ENCODE assay signal across 8 mouse cellular contexts in genomic region chrX:99458466-99459200, GRCm38 (mm10). TPM values are rescaled to one million over a fixed set of nuclear protein-coding genes. Genes with fewer than 3 reads are reported as not detected.
DNase-seq lines count a peak whose midpoint lies in the region; ATAC-seq and TF ChIP-seq lines count a peak whose summit lies in the region.

No protein-coding gene starts in this region.

- no peak overlapping the region for H3K9ac ChIP-seq in lung, postnatal 0 days (replicated peaks; ENCODE audit: low read depth)
- H3K9ac ChIP-seq in forebrain, embryonic 16.5 days (replicated peaks; ENCODE audit: low read depth, low read length): no peak overlapping the region
- no peak overlapping the region for H3K9ac ChIP-seq in limb, embryonic 14.5 days (ENCODE audit: low read depth, low read length, severe bottlenecking)
- no peak overlapping the region; the same call in none of the 2 replicates for H3K9ac ChIP-seq in stomach, embryonic 16.5 days (ENCODE audit: low read length)

- ATAC-seq in lung, postnatal 0 days: peak; percentile 60
- peak; percentile 19; the same call in 1 of the 2 replicates for ATAC-seq in forebrain, embryonic 16.5 days
- peak; percentile 83 for ATAC-seq in limb, embryonic 14.5 days (ENCODE audit: low FRiP score, low read depth)
- peak; percentile 66; the same call in 1 of the 2 replicates for ATAC-seq in stomach, embryonic 16.5 days (ENCODE audit: insufficient read depth, low FRiP score)

- no peak for TF ChIP-seq CTCF in lung, postnatal 0 days (IDR thresholded peaks at IDR 0.05)

- TF ChIP-seq POLR2A in limb, embryonic 14.5 days (IDR thresholded peaks at IDR 0.05; ENCODE audit: borderline replicate concordance, extremely low read depth, insufficient read depth, insufficient read length): no peak

- WGBS in lung, postnatal 0 days: 31% methylated on average over 9 of the region's 10 CpGs
- WGBS in forebrain, embryonic 16.5 days: 34% methylated on average over 9 of the region's 10 CpGs
- 48% methylated on average over 7 of the region's 10 CpGs for WGBS in limb, embryonic 14.5 days
- WGBS in stomach, embryonic 16.5 days: 35% methylated on average over 8 of the region's 10 CpGs

- H3K4me2 ChIP-seq in lung, postnatal 0 days (replicated peaks; ENCODE audit: low read depth, low read length): no peak overlapping the region
- no peak overlapping the region for H3K4me2 ChIP-seq in forebrain, embryonic 16.5 days (ENCODE audit: low read length)
- no peak overlapping the region for H3K4me2 ChIP-seq in limb, embryonic 14.5 days (replicated peaks; ENCODE audit: low read depth, low read length, severe bottlenecking)
- H3K4me2 ChIP-seq in stomach, embryonic 16.5 days (ENCODE audit: low read depth, low read length): no peak overlapping the region

- peak; percentile 37 for DNase-seq in lung, postnatal 0 days (ENCODE audit: low spot score)
- no peak for DNase-seq in lung, adult 18-20 months
- peak; percentile 45 for DNase-seq in limb, embryonic 14.5 days (ENCODE audit: low spot score)
- DNase-seq in left cerebral cortex, adult 8-10 months (ENCODE audit: low spot score in 2 of 2): no peak
- DNase-seq in left cerebral cortex, postnatal 14 days (ENCODE audit: low spot score in 2 of 2): no peak
- DNase-seq in adrenal gland, adult 18-20 months (ENCODE audit: low spot score in 2 of 2): no peak

- intact Hi-C loops in left cerebral cortex, postnatal 14 days (cut with DNase I): no loop called here

- H3K27ac ChIP-seq in lung, postnatal 0 days (ENCODE audit: low read length): no peak overlapping the region
- no peak overlapping the region for H3K27ac ChIP-seq in forebrain, embryonic 16.5 days (ENCODE audit: low read length)
- no peak overlapping the region for H3K27ac ChIP-seq in limb, embryonic 14.5 days (replicated peaks; ENCODE audit: low read depth, low read length)
- H3K27ac ChIP-seq in stomach, embryonic 16.5 days (ENCODE audit: low read length): peak overlapping the region; percentile 24

- no peak for TF ChIP-seq EP300 in lung, postnatal 0 days (IDR thresholded peaks at IDR 0.05)

- no peaks in the 10 kb centered on the region for H3K27me3 ChIP-seq in lung, postnatal 0 days (replicated peaks; ENCODE audit: insufficient read depth, low read length)
- no peaks in the 10 kb centered on the region; the same call in 1 of the 2 replicates for H3K27me3 ChIP-seq in forebrain, embryonic 16.5 days (replicated peaks; ENCODE audit: control insufficient read depth, insufficient read depth, low read length)
- H3K27me3 ChIP-seq in limb, embryonic 14.5 days (ENCODE audit: control insufficient read depth, insufficient read depth, low read length): no peaks in the 10 kb centered on the region
- H3K27me3 ChIP-seq in stomach, embryonic 16.5 days (ENCODE audit: control insufficient read depth, insufficient read depth, low read length): peaks cover 8% of the 10 kb centered on the region; the same call in 1 of the 2 replicates

- H3K36me3 ChIP-seq in lung, postnatal 0 days (ENCODE audit: insufficient read depth, low read length): no peaks in the 10 kb centered on the region
- no peaks in the 10 kb centered on the region for H3K36me3 ChIP-seq in forebrain, embryonic 16.5 days (ENCODE audit: control insufficient read depth, insufficient read depth)
- H3K36me3 ChIP-seq in limb, embryonic 14.5 days (ENCODE audit: control insufficient read depth, insufficient read depth, low read length): no peaks in the 10 kb centered on the region
- no peaks in the 10 kb centered on the region for H3K36me3 ChIP-seq in stomach, embryonic 16.5 days (ENCODE audit: control insufficient read depth, insufficient read depth, low read length)

- no peaks in the 10 kb centered on the region for H3K4me1 ChIP-seq in lung, postnatal 0 days (ENCODE audit: insufficient read depth, low read depth, low read length)
- peaks cover 17% of the 10 kb centered on the region for H3K4me1 ChIP-seq in forebrain, embryonic 16.5 days (replicated peaks; ENCODE audit: control insufficient read depth, insufficient read depth, low read length)
- H3K4me1 ChIP-seq in limb, embryonic 14.5 days (ENCODE audit: control insufficient read depth, insufficient read depth, low read length): peaks cover 15% of the 10 kb centered on the region; the same call in 1 of the 2 replicates
- H3K4me1 ChIP-seq in stomach, embryonic 16.5 days (ENCODE audit: control insufficient read depth, insufficient read depth, low read length): peaks cover 5% of the 10 kb centered on the region; the same call in 1 of the 2 replicates

- no peak overlapping the region for H3K4me3 ChIP-seq in lung, postnatal 0 days (ENCODE audit: low read depth, low read length)
- H3K4me3 ChIP-seq in forebrain, embryonic 16.5 days (replicated peaks; ENCODE audit: low read length): no peak overlapping the region
- no peak overlapping the region for H3K4me3 ChIP-seq in limb, embryonic 14.5 days (replicated peaks; ENCODE audit: low read length)
- no peak overlapping the region for H3K4me3 ChIP-seq in stomach, embryonic 16.5 days (replicated peaks; ENCODE audit: low read length)

- no peaks in the 10 kb centered on the region for H3K9me3 ChIP-seq in lung, postnatal 0 days (ENCODE audit: low read length)
- no peaks in the 10 kb centered on the region for H3K9me3 ChIP-seq in forebrain, embryonic 16.5 days (ENCODE audit: control insufficient read depth, low read length)
- H3K9me3 ChIP-seq in limb, embryonic 14.5 days (ENCODE audit: control insufficient read depth, low read length): no peaks in the 10 kb centered on the region
- no peaks in the 10 kb centered on the region for H3K9me3 ChIP-seq in stomach, embryonic 16.5 days (replicated peaks; ENCODE audit: control insufficient read depth, low read length)

RNA-seq across cellular contexts. Expression of gene Pja1, which starts 12.4 kb away (rescaled TPM):
- polyA plus RNA-seq in lung, postnatal 0 days (2015; fragmentation: Nextera tagmentation; extraction: Ambion mirVana): 71.4 and 79.6 TPM in 2 replicates
- polyA plus RNA-seq in forebrain, embryonic 16.5 days (2015; fragmentation: Nextera tagmentation; extraction: Ambion mirVana): 408 and 409 TPM in 2 replicates
- polyA plus RNA-seq in limb, embryonic 14.5 days (2012; rRNA removed): 104 and 120 TPM in 2 replicates
- polyA plus RNA-seq in limb, embryonic 14.5 days (2014; fragmentation: Nextera tagmentation; extraction: Ambion mirVana): 145 and 149 TPM in 2 replicates
- 148 and 149 TPM in 2 replicates for polyA plus RNA-seq in stomach, embryonic 16.5 days (2015; fragmentation: Nextera tagmentation; extraction: Ambion mirVana)
- 100 to 1,000 TPM; 187 to 208 (median 193) TPM for total RNA-seq in left cerebral cortex, adult 8-10 months (2022)
- total RNA-seq in left cerebral cortex, postnatal 14 days (2021): 100 to 1,000 TPM; 181 to 200 TPM
- total RNA-seq in adrenal gland, adult 18-20 months (2021): 100 to 1,000 TPM; 164 to 177 TPM

Comparison
In these comparisons a context has a peak if more than half of its experiments do, and no peak if none do; other contexts are left out.
1. DNase-seq: peak in lung, postnatal 0 days (single experiment) and limb, embryonic 14.5 days (single experiment); none in lung, adult 18-20 months (0 of 2), left cerebral cortex, adult 8-10 months (0 of 2), left cerebral cortex, postnatal 14 days (0 of 2) and adrenal gland, adult 18-20 months (0 of 2).
2. ATAC-seq: peak in every context shown above with its lines; median percentile 83 in limb, embryonic 14.5 days; 66 in stomach, embryonic 16.5 days; 60 in lung, postnatal 0 days; 19 in forebrain, embryonic 16.5 days.